Mouse (Mus musculus): ENCODE data around the gene Rdm1.
A peak's percentile ranks its signal among the peaks of the same experiment; 100 is the strongest.
"Not testable (repeated sequence)": the region's sequence is repeated elsewhere in the genome, so short reads cannot be mapped to it uniquely, and the experiment has no call there.

Rdm1 gene

DNA sequence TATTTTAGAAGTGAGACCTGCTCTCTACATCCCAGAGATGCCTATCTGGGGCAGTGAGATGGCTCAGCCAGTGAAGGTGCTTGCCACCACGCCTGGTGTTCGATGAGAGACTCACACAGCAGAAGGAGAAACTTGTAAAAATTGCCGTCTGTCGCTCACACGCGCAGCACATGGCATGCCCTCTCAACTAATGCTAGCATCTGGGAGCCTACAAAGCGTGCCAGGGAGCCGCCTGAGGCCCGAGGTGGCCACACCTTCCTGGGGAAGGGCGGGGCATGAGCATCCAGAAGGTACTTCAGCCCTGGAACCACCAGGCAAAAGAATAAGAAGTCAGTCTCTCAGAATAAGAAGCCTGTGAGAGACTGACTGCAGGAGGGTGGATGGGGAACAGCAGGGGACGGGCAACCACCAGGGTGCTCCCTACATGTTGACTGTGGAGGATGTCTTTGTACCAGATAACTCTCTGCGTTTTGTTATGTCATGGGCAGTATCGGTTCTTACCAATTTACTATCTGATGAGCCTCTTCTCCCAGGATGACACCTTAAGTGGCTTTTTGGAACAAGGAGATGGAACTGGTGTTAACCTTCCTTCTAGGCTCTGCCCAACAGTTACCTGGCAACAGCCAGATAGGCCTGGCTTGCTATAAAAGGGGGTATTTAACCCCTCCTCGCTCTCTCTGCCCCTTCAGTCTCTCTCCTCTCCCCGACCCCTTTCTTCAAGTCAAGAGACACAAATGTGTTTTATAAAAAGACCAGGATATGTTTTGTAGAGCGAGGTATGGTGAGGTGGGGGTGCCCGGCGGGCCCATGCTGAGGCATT, 9.8 kb upstream of the Rdm1 start:
- DNase-seq (ENCODE audit: low read depth): no peak

DNA sequence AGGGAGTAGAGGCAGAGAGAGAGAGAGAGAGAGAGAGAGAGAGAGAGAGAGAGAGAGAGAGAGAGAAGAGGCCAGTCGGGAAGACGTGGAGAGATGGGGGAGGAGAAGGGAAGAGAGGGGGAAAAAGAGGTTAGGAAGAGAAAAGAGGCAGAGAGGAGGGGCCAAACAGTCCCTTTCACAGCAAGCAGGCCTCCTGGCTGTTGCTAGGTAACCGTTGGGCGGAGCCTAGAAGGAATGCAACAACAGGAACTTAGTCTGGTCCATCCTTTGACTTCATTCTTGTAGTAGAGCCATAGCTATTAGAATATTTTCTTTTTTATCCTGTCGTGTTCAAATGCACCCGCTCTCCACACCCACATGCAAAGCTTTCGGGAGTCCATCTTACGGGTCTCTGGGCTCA, 9.1 kb upstream of the Rdm1 start:
- peak; percentile 83 for DNase-seq (ENCODE audit: low read depth)

DNA sequence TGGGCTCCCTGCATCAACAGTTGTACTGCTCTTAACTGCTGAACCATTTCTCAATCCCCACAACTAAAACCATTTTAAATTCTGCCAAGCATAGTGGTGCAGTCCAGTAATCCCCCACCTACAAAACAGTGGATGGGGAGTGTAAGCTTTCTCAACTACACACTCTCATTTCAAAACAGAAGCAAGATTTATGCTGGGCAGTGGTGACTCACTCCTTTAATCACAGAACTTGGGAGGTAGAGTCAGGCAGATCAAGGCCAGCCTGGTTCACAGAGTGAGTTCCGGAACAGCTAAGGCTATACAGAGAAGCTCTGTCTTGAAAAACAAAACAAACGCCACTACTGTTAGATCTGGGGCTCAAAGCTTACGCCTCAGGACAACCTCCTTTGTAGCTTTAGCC, 8.4 kb upstream of the Rdm1 start:
- peak; percentile 23 for DNase-seq (ENCODE audit: low read depth)

DNA sequence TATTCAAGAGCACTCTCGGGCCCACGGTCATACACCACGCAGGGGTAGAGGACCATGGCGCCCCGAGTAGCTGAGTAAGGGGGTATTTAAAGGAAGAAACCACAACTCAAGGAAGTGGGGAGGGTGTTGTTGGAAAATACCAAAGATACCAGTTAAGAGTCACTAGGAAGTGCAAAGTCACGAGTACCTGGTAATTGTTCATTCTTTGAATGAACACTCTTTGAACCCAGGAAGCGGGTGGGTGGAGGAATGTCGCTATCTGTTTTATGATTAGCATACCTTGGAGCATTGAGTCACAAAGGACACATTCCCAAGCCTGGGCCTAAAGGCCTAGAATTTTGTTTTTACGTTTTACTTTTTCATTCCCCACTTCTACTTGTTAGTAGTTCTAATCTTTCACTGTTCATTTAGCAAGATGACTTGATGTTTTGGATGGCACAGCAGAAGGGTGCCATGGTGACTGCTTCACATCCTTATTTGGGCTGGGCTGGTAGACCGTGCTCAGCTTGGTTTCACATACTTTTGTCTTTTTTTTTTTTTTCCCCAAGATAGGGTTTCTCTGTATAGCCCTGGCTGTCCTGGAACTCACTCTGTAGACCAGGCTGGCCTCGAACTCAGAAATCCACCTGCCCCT, 6.9 kb upstream of the Rdm1 start:
- peak; percentile 48 for DNase-seq (ENCODE audit: low read depth)

DNA sequence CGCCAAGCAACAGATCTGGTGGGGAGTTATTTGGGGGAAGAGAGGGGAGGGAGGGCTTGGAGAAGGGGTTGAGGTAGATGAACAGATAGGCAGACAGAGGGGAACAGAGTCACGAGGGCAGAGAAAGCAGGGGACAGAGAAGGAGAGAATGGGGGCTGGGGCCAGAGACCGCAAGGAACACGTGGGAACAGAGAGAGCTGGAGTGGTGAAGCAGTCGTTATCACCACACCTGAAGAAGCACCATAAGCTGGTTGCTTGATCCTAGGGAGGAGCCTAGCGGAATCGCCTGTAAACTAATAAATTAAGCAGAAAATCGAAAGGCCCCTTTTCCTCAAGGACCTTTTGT, 373 bp upstream of the Rdm1 start:
- no peak for DNase-seq (ENCODE audit: low read depth)

DNA sequence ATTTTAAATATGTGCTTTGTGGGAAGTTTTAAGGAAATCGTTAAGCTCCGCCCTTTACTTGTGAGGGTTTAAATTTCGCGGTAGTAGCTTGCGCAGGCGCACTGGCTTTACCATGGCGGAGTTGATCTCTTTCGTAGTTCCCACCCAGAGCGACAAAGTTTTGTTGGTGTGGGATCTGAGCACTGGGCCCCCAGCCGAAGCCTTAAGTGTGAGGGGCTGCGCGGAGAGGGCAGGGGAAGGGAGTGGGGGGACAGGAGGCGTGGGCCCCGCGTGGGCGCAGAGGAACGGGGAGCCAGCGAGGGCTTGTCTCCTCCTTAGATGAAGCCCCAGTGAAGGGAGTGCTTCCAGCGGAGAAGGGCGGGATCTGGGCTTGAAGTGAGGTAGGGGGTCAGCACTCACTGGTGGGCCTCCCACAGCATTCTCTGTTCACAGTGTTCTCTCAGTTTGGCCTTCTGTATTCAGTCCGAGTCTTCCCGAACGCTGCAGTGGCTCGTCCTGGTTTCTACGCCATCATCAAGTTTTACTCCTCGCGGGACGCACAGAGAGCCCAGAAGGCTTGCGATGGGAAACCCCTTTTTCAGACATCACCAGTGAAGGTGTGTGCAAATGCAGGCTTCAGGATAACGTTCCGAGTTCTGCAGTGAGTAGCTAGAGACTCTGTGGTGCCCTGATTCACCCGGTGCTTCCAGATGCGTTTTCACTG, 1.0 kb downstream of the Rdm1 start:
- peak; percentile 96 for DNase-seq (ENCODE audit: low read depth)

DNA sequence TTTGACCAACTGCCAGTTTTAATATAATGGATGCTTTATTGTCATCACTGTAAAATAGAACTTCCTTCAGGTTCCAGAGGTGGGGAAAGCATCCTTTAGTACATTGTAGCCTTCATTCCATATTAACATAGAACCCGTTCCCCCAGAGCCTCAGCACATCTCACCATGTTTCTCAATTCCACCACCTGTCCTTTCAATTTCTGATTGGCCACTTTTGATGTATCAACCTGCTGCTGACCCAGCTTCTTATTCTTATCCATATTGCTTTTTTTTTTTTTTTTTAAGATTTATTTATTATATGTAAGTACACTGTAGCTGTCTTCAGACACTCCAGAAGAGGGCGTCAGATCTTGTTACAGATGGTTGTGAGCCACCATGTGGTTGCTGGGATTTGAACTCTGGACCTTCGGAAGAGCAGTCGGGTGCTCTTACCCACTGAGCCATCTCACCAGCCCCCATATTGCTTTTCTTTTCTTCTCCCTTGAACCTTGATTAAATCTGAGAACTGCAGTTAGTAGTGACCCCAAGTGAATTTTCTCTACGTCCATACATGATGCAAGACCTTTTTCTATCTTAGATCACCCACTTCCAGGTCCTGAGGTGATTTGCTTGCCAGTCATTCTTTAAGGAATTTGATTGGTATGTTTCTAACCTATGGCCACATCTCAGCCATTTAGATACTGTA, 1.9 kb downstream of the Rdm1 start:
- DNase-seq (ENCODE audit: low read depth): not testable (repeated sequence)

DNA sequence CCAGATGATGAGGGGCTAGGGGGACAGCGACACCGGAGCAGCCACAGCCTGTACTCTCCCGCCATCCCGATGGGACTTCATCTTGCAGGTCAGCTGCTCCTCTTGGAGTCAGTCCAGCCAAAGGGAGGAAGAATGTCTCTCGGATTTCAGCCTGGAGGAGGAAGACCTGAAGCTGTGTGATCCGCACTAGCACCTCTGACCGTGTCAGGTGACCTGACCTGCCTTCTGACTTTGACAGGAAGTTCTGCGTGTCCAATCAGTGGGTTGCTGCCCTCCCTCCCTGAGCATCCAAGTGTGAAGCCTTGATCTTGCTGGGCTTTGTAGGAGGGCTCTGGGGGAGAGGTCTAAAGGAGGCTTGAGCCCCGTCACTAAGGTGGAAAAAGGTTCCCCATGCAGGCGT, 8.7 kb downstream of the Rdm1 start:
- no peak for DNase-seq (ENCODE audit: low read depth)

DNA sequence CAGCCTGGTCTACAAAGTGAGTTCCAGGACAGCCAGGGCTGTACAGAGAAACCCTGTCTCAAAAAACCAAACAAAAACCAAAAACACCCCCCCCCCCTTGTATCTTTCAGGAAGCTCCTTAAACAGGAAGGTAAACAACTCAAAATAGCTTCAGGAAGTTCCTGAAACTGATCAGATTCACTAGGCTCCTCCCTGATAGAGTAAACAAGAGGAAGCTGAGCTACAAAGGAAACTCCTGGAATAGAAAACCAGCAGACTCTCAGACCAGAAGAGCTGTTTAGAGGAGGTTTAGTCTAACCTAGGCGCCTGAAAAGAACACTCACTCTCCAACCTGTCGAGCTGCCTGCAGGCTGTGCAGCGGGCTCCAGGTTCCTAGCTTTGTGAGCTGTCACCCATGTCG, 12.8 kb downstream of the Rdm1 start:
- DNase-seq (ENCODE audit: low read depth): peak; percentile 25

DNA sequence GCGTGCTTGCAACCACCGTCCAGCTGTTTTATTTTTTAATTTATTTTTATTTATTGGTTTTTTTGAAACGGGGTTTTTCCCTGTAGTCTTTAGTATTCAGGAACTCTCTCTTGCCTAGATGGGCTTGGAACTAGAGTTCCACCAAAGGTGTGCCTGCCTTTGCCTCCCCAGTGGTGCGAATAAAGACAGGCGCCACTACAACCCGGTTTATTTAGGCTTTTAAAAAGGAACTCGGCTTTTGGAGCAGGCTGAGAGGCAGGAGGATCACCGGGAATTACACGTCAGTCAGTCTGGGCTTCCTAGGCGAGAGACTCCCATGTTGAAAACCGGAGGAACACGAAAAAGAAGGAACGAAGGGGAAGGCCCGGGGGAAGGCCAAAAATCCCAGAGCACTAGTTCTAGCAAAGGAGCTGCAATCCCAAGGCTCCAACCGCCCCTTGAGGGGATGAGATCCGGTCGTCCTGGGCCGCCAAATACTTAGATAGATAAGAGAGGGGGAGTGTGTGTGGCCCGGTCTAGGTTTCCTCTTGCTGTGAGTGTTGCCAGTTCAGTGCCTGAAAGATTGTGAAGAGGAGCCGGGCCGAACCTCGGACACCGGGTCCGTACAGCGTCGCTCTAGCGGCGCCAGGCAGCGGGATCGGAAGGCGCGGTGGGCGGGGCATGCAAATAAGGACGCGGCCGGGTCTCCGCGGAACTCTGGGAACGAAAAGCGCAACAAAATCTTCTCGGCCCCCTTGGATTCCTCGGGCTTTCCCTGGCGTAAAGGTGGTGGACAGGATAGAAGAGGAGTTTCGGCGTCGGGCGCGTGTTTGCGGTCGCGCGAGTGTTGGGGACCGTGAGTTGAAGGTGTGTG, 14.1 kb downstream of the Rdm1 start:
- DNase-seq (ENCODE audit: low read depth): peak; percentile 84

DNA sequence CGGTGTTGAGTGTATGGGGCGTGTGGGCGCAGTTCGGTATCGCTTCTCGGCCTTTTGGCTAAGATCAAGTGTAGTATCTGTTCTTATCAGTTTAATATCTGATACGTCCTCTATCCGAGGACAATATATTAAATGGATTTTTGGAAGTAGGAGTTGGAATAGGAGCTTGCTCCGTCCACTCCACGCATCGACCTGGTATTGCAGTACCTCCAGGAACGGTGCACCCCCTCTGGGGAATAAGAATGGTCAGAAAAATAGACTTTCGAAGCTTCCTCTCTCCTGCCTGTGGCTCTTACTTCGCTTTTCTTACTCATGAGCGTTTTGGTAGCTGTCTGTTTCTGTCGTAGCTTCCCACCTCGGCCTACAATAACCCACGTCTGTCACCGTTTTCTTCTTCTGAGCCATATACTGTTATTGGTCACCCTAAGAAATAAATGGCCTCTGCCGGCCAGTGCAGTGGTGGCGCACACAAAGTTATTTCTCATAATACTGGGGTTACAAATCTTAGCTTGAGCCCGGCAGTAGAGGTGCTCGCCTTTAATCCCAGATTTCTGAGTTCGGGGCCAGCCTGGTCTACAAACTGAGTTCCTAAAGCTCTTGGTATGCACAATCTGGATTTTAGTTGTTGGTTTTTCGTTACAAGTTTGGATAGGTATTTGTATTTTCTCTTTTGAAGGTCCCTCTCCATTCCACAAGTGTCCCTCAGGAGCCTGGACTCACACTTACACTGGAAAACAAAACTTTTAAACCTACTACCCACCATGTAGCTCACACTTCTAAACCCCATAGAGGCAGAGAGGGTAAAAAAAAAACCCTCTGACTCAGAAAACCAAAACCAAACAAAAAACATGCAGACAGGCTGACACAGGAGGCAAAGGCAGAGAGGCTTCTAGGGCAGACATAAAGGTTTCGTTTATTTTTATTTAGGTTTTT, 15.0 kb downstream of the Rdm1 start:
- peak; percentile 76 for DNase-seq (ENCODE audit: low read depth)

DNA sequence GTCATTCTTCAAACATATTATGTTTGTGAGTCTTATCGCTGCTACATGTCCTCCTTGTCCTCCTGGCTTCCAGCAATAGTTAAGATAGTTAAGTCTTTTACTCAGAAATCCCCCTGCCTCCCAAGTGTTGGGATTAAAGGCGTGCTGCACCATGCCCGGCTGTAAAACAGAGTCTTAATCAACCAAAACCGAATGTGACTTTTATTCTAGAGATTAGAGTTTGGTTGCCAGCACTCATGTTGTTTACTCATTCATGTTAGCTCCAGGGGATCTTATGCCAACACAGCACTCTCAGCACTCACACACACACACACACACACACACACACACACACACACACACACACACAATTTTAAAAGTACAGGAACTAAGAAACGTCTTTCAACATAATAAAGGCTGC, 15.9 kb downstream of the Rdm1 start:
- no peak for DNase-seq (ENCODE audit: low read depth)

DNA sequence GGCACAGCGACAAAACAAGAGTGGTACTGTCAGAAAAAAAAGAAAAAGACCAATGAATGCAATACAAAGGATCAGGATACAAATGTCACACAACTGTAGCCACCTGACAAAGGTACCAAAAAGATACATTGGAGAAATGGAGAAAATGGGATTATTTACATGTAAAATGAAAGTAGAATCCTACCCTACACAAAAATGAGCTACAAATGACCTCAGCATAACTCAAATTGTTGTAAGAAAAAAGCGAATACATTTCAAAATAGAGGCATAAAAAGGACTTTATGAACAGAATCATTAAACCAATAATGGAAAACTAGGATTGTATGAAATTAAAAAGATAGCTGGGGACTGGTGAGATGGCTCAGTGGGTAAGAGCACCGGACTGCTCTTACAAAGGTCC, 17.6 kb downstream of the Rdm1 start:
- DNase-seq (ENCODE audit: low read depth): no peak

DNA sequence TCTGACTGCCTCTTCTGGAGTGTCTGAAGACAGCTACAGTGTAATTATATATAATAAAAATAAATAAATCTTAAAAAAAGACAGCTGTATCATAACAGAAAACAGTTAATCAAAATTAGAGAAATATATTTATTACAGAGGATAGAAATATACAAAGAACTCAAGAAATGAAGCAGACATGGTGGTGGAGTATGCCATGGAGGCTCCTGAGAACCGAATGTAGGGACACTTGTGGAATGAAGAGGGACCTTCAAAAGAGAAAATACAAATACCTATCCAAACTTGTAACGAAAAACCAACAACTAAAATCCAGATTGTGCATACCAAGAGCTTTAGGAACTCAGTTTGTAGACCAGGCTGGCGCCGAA, 18.0 kb downstream of the Rdm1 start:
- not testable (repeated sequence) for DNase-seq (ENCODE audit: low read depth)

DNA sequence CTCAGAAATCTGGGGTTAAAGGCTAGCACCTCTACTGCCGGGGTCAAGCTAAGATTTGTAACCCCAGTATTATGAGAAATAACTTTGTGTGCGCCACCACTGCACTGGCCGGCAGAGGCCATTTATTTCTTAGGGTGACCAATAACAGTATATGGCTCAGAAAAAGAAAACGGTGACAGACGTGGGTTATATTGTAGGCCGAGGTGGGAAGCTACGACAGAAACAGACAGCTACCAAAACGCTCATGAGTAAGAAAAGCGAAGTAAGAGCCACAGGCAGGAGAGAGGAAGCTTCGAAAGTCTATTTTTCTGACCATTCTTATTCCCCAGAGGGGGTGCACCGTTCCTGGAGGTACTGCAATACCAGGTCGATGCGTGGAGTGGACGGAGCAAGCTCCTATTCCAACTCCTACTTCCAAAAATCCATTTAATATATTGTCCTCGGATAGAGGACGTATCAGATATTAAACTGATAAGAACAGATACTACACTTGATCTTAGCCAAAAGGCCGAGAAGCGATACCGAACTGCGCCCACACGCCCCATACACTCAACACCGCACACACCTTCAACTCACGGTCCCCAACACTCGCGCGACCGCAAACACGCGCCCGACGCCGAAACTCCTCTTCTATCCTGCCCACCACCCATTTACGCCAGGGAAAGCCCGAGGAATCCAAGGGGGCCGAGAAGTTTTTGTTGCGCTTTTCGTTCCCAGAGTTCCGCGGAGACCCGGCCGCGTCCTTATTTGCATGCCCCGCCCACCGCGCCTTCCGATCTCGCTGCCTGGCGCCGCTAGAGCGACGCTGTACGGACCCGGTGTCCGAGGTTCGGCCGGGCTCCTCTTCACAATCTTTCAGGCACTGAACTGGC, 18.7 kb downstream of the Rdm1 start:
- DNase-seq (ENCODE audit: low read depth): peak; percentile 87

DNA sequence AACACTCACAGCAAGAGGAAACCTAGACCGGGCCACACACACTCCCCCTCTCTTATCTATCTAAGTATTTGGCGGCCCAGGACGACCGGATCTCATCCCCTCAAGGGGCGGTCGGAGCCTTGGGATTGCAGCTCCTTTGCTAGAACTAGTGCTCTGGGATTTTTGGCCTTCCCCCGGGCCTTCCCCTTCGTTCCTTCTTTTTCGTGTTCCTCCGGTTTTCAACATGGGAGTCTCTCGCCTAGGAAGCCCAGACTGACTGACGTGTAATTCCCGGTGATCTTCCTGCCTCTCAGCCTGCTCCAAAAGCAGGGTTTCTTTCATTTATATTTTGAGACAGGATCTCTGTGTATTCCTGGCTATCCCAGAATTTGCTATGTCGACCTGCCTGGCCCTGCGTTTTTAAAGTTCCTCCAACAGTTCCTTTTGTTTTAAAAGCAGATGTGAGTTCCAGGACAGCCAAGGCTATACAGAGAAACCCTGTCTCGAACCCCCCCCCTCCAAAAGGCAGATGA, 19.3 kb downstream of the Rdm1 start:
- DNase-seq (ENCODE audit: low read depth): not testable (repeated sequence)

DNA sequence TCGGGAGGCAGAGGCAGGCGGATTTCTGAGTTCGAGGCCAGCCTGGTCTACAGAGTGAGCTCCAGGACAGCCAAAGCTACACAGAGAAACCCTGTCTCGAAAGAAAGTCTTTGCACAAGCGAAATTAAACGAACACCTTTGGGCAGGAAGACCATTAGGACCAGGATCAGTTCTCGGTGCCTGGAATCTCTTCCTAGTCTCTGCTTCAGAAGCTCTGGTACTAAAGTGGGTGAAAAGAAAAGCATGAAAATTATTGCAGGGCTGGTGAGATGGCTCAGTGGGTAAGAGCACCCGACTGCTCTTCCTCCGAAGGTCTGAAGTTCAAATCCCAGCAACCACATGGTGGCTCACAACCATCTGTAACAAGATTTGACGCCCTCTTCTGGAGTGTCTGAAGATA, 20.1 kb downstream of the Rdm1 start:
- not testable (repeated sequence) for DNase-seq (ENCODE audit: low read depth)

DNA sequence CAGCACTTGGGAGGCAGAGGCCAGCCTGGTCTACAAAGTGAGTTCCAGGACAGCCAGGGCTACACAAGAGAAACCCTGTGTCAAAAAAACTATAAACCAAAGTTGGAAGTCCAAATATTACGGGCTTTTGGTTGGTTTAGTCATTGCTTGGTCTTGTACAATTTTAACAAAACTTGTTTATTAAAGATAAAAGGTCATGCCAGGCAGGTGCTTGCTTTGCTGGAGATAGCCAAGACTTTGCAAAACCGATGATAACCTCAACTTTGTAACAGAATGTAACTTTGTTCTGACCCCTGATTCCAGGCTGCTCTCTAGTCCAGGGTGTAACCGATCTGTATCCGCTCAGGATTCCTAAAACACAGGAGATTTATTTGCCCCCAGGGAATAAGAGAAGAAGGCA, 29.4 kb downstream of the Rdm1 start:
- DNase-seq (ENCODE audit: low read depth): no peak

DNA sequence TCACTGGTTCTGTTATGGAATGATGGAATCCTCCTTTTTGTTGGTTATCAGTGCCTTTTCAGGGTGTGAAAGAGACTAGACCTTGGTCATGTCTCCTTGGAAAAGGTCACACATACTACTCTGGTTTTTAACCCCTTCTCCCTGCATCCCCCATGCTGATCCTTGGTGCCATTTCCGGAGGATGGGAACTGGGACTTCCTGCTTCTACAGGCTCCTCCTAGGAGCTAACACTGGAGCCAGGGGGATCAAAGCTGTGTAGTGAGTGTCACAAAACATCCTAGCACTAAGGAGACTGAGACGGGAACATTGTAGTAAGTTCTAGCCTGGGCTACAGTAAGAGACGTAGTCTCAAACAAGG, 30.5 kb downstream of the Rdm1 start:
- DNase-seq (ENCODE audit: low read depth): no peak
